Mouse (Mus musculus): ENCODE measurements at regions not wholly inside any gene's neighbourhood (a gene's known extent, or its start where the extent isn't known, plus 50 kb on each side); places are given as distances from the start of the nearest gene placed in this dataset.

DNA sequence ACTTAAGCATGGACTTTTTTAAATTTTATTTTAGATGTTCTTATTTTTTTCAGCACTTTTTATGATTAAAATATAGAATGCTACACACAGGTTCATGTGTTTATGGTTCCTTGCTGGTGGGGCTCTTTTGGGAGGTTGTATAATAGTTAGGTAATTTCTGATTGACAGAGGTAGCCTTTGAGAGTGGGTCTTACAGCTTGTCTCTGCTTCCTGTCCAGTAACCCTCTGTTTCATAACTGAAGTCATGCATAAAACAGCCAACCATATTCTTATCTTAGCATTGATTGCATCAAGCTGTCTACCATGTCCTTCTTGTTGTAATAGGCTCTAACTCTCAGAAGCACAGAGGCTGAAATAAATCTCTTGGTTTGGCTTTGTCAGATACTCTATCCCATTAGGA is 94.7 kb upstream of the Gas2 start:
- no peak for TF ChIP-seq POLR2A (IDR thresholded peaks at IDR 0.05; ENCODE audit: extremely low read depth, insufficient read depth, low read length)
- TF ChIP-seq CTCF (IDR thresholded peaks at IDR 0.05; ENCODE audit: low read depth, low read length) = no peak

Measured in liver, adult 2 months (tissue).